17 mouse cellular contexts compared by ENCODE assay signal in the genomic region with DNA sequence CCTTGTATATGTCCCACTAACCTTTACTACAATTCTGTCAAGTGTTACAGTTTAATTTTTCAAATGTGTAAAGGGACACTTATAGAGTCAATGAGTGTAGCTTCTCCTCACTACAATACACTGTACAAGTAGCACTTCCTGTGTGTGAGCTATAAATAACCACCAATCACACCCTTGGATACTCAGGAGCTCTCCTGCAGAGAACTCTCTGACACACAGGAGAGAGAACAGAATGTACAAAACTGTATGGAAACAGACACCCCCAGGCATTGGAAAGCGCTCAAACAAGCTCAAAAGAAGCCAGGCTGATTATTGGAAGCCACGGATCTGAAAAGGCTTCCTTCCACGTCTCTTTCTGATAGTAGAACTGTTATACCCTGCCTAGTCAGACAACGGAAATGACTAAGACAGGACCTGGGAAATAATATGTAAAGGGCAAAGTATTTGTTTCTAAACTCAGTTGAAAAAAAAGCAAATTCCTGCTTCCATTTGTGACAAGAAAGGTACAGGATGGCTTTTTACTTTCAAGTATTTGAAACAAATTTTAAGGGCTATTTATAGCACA.
DNase-seq lines count a peak whose midpoint lies in the region; ATAC-seq and TF ChIP-seq lines count a peak whose summit lies in the region.
"Had no signal": no experiment of that assay in that cellular context is flagged by ENCODE, and none has a peak within 500 bp of the region (broad histone marks: within the 10 kb centered on the region; RNA-seq: fewer than 3 reads in every experiment).

No protein-coding gene starts in this region.

- H3K4me1 ChIP-seq in forebrain, embryonic 13.5 days: no peaks in the 10 kb centered on the region
- no peaks in the 10 kb centered on the region for H3K4me1 ChIP-seq in forebrain, embryonic 15.5 days
- no peaks in the 10 kb centered on the region for H3K4me1 ChIP-seq in hindbrain, postnatal 0 days (ENCODE audit: insufficient read depth, low read length)
- H3K4me1 ChIP-seq in hindbrain, embryonic 14.5 days (replicated peaks; ENCODE audit: control insufficient read depth, insufficient read depth, low read length): no peaks in the 10 kb centered on the region
- H3K4me1 ChIP-seq in CH12.LX (ENCODE audit: control insufficient read depth in 1 of 2, insufficient read depth in 2 of 2): peaks cover 0 to 3% of the 10 kb centered on the region in 2 experiments; a peak in 1 of 4 replicates
- H3K4me1 ChIP-seq: hindbrain, embryonic 10.5 days; midbrain, embryonic 13.5 days had no signal

- H3K36me3 ChIP-seq in forebrain, embryonic 13.5 days (ENCODE audit: poor library complexity, severe bottlenecking): no peaks in the 10 kb centered on the region
- no peaks in the 10 kb centered on the region for H3K36me3 ChIP-seq in forebrain, embryonic 15.5 days
- no peaks in the 10 kb centered on the region for H3K36me3 ChIP-seq in hindbrain, postnatal 0 days (ENCODE audit: insufficient read depth, low read length)
- no peaks in the 10 kb centered on the region for H3K36me3 ChIP-seq in hindbrain, embryonic 14.5 days (replicated peaks; ENCODE audit: control insufficient read depth, insufficient read depth)
- H3K36me3 ChIP-seq in CH12.LX (replicated peaks in 1 of 2; ENCODE audit: control insufficient read depth in 1 of 2, insufficient read depth in 1 of 2, low read length in 1 of 2): no peaks in the 10 kb centered on the region
- H3K36me3 ChIP-seq: hindbrain, embryonic 10.5 days; midbrain, embryonic 13.5 days had no signal

- dilution Hi-C loops in CH12.LX (cut with MboI; ENCODE audit: extremely low pct_ligation_motif_present, extremely low pct_unique_long_range_greater_than_20kb, low sequenced_read_pairs): no loop called here

- 0 out of 2 replicates have a peak, but pooled peaks have one; percentile 19 for ATAC-seq in forebrain, embryonic 13.5 days
- ATAC-seq in forebrain, embryonic 15.5 days (replicated peaks): no peak
- ATAC-seq in hindbrain, postnatal 0 days: no peak
- no peak for ATAC-seq in hindbrain, embryonic 14.5 days (ENCODE audit: low FRiP score)
- ATAC-seq: midbrain, embryonic 13.5 days had no signal

- H3K4me3 ChIP-seq in forebrain, embryonic 13.5 days: no peak overlapping the region
- H3K4me3 ChIP-seq in forebrain, embryonic 15.5 days: no peak overlapping the region
- H3K4me3 ChIP-seq in hindbrain, postnatal 0 days (ENCODE audit: low read length): no peak overlapping the region
- no peak overlapping the region for H3K4me3 ChIP-seq in hindbrain, embryonic 14.5 days (replicated peaks; ENCODE audit: low read length)
- H3K4me3 ChIP-seq in CH12.LX (replicated peaks in 1 of 3; ENCODE audit: low read depth in 2 of 3, low read length in 2 of 3, poor library complexity in 1 of 3): no peak overlapping the region
- H3K4me3 ChIP-seq: hindbrain, embryonic 10.5 days; layer of hippocampus, adult 2 months; midbrain, embryonic 13.5 days had no signal

- H3K9me3 ChIP-seq in forebrain, embryonic 13.5 days (replicated peaks): no peaks in the 10 kb centered on the region
- no peaks in the 10 kb centered on the region for H3K9me3 ChIP-seq in forebrain, embryonic 15.5 days
- no peaks in the 10 kb centered on the region for H3K9me3 ChIP-seq in hindbrain, postnatal 0 days (ENCODE audit: low read length)
- H3K9me3 ChIP-seq in hindbrain, embryonic 14.5 days (ENCODE audit: control insufficient read depth, low read length): no peaks in the 10 kb centered on the region
- no peaks in the 10 kb centered on the region for H3K9me3 ChIP-seq in CH12.LX (replicated peaks; ENCODE audit: low read length)
- H3K9me3 ChIP-seq: hindbrain, embryonic 10.5 days; midbrain, embryonic 13.5 days had no signal

- peak; percentile 21 for DNase-seq in hindbrain, postnatal 0 days (ENCODE audit: low spot score)
- no peak for DNase-seq in hindbrain, embryonic 14.5 days (ENCODE audit: low spot score)
- no peak for DNase-seq in CH12.LX (ENCODE audit: extremely low read depth)
- peak; percentile 47 for DNase-seq in gonadal fat pad, adult 2 months (ENCODE audit: low read depth)
- no peak for DNase-seq in MN1 (ENCODE audit: low spot score)
- DNase-seq in right cerebral cortex, adult 18-20 months: no peak
- DNase-seq: adrenal gland, adult 2 months; B cell, adult 2 months; kidney, adult 18-20 months; liver; lung, postnatal 14 days; thymus, adult 2 months had no signal

- no peaks in the 10 kb centered on the region for H3K79me2 ChIP-seq in CH12.LX (replicated peaks; ENCODE audit: control insufficient read depth, extremely low read depth, insufficient read depth, poor library complexity, severe bottlenecking)

- TF ChIP-seq RAD21 in CH12.LX (IDR thresholded peaks at IDR 0.05; ENCODE audit: low read depth, low read length): no peak

- no peak overlapping the region for H3K4me2 ChIP-seq in forebrain, embryonic 13.5 days
- H3K4me2 ChIP-seq in forebrain, embryonic 15.5 days (replicated peaks): no peak overlapping the region
- H3K4me2 ChIP-seq in hindbrain, postnatal 0 days (ENCODE audit: low read depth, low read length): no peak overlapping the region
- no peak overlapping the region for H3K4me2 ChIP-seq in hindbrain, embryonic 14.5 days (replicated peaks)
- no peak overlapping the region for H3K4me2 ChIP-seq in CH12.LX (ENCODE audit: insufficient read depth, low read depth, poor library complexity, severe bottlenecking)
- H3K4me2 ChIP-seq: midbrain, embryonic 13.5 days had no signal

- WGBS in forebrain, embryonic 13.5 days: 58% methylated on average over 4 of the region's 4 CpGs
- 51% methylated on average over 4 of the region's 4 CpGs for WGBS in forebrain, embryonic 15.5 days
- 53% methylated on average over 4 of the region's 4 CpGs for WGBS in hindbrain, postnatal 0 days
- 74% methylated on average over 4 of the region's 4 CpGs for WGBS in hindbrain, embryonic 14.5 days

- no peak for TF ChIP-seq CTCF in hindbrain, postnatal 0 days (IDR thresholded peaks at IDR 0.05; ENCODE audit: low read depth)
- no peak for TF ChIP-seq CTCF in CH12.LX (conservative IDR thresholded peaks at IDR 0.05 in 1 of 2, IDR thresholded peaks at IDR 0.05 in 1 of 2; ENCODE audit: low read depth in 2 of 2, low read length in 2 of 2)

- in situ Hi-C loops in CH12.LX (cut with MboI; ENCODE audit: low pct_ligation_motif_present, low pct_unique_long_range_greater_than_20kb, low sequenced_read_pairs): no loop called here

- no peak overlapping the region for H3K9ac ChIP-seq in forebrain, embryonic 13.5 days
- H3K9ac ChIP-seq in forebrain, embryonic 15.5 days (replicated peaks): no peak overlapping the region
- no peak overlapping the region for H3K9ac ChIP-seq in hindbrain, postnatal 0 days (replicated peaks; ENCODE audit: low read length)
- H3K9ac ChIP-seq in hindbrain, embryonic 14.5 days: no peak overlapping the region
- no peak overlapping the region for H3K9ac ChIP-seq in CH12.LX (ENCODE audit: insufficient read depth, low read depth)
- H3K9ac ChIP-seq: midbrain, embryonic 13.5 days had no signal

- no peak overlapping the region for H3K27ac ChIP-seq in forebrain, embryonic 13.5 days
- H3K27ac ChIP-seq in forebrain, embryonic 15.5 days (replicated peaks): no peak overlapping the region
- no peak overlapping the region for H3K27ac ChIP-seq in hindbrain, postnatal 0 days
- H3K27ac ChIP-seq in hindbrain, embryonic 14.5 days: no peak overlapping the region
- H3K27ac ChIP-seq in CH12.LX (ENCODE audit: insufficient read depth, low read depth): no peak overlapping the region
- H3K27ac ChIP-seq: hindbrain, embryonic 10.5 days; layer of hippocampus, adult 2 months; midbrain, embryonic 13.5 days had no signal

- no peak for TF ChIP-seq EP300 in CH12.LX (IDR thresholded peaks at IDR 0.05; ENCODE audit: low read length)

- TF ChIP-seq POLR2A in CH12.LX (IDR thresholded peaks at IDR 0.05; ENCODE audit: low read depth, low read length): no peak

- no peaks in the 10 kb centered on the region for H3K27me3 ChIP-seq in forebrain, embryonic 13.5 days
- H3K27me3 ChIP-seq in forebrain, embryonic 15.5 days: no peaks in the 10 kb centered on the region
- H3K27me3 ChIP-seq in hindbrain, postnatal 0 days (ENCODE audit: insufficient read depth, low read length): no peaks in the 10 kb centered on the region
- no peaks in the 10 kb centered on the region for H3K27me3 ChIP-seq in hindbrain, embryonic 14.5 days (ENCODE audit: control insufficient read depth, insufficient read depth, low read length)
- no peaks in the 10 kb centered on the region for H3K27me3 ChIP-seq in CH12.LX (replicated peaks)
- H3K27me3 ChIP-seq: midbrain, embryonic 13.5 days had no signal

TF ChIP-seq in CH12.LX, 34 proteins besides CTCF, POLR2A, EP300 and RAD21:
- TF ChIP-seq MXI1 (IDR thresholded peaks at IDR 0.05; ENCODE audit: low read depth, low read length): no peak
- no peak for TF ChIP-seq USF2 (conservative IDR thresholded peaks at IDR 0.05; ENCODE audit: low read depth, low read length)
- TF ChIP-seq MEF2A (IDR thresholded peaks at IDR 0.05; ENCODE audit: borderline replicate concordance, low read depth, low read length): 0 out of 2 replicates have a peak, but pooled peaks have one; percentile 27

Comparison
In these comparisons a context has a peak if more than half of its experiments do, and no peak if none do; other contexts are left out.
1. DNase-seq: peak in hindbrain, postnatal 0 days (single experiment) and gonadal fat pad, adult 2 months (single experiment); none in hindbrain, embryonic 14.5 days (single experiment), CH12.LX (single experiment), MN1 (single experiment) and right cerebral cortex, adult 18-20 months (single experiment).